Mouse (Mus musculus) kidney, adult 2 months (tissue): ENCODE data around the gene Tor1b. TPM values are rescaled to one million over a fixed set of nuclear protein-coding genes. Genes with fewer than 3 reads are reported as not detected.
A peak's percentile ranks its signal among the peaks of the same experiment; 100 is the strongest.
"Not testable (repeated sequence)": the region's sequence is repeated elsewhere in the genome, so short reads cannot be mapped to it uniquely, and the experiment has no call there.

Source experiments
- DNase-seq: peaks from one replicate; pipeline ENCODE4 v3.0.0; 2021
- H3K27ac ChIP-seq: fragments of 200-500 bp; 2 replicates; pipeline ENCODE4 v1.5.1; 2012; ENCODE audit warnings: low read depth, low read length, control low read depth, inconsistent platforms; ENCODE audit not compliant: insufficient read depth
- H3K27me3 ChIP-seq: fragments of 200-500 bp; replicated peaks from 2 replicates; pipeline ENCODE4 v1.6.1; 2012; ENCODE audit warnings: mild to moderate bottlenecking, moderate library complexity, low read length, inconsistent platforms; ENCODE audit not compliant: control insufficient read depth, insufficient read depth
- H3K36me3 ChIP-seq: fragments of 200-500 bp; 2 replicates; pipeline ENCODE4 v1.6.1; 2012; ENCODE audit warnings: mild to moderate bottlenecking, moderate library complexity, low read length, inconsistent platforms; ENCODE audit not compliant: control insufficient read depth, insufficient read depth
- H3K4me1 ChIP-seq: fragments of 200-500 bp; 2 replicates; pipeline ENCODE4 v1.6.1; 2011; ENCODE audit warnings: low read length; ENCODE audit not compliant: control insufficient read depth, insufficient read depth
- H3K4me3 ChIP-seq: fragments of 200-500 bp; 2 replicates; pipeline ENCODE4 v1.5.1; 2011; ENCODE audit warnings: mild to moderate bottlenecking, low read depth, low read length, control low read depth; ENCODE audit not compliant: insufficient read depth
- CTCF ChIP-seq: fragments of 200-500 bp; conservative IDR thresholded peaks from 2 replicates; pipeline ENCODE4 v1.5.1; 2011; ENCODE audit warnings: low read depth, mild to moderate bottlenecking, control low read depth, low read length, moderate library complexity, mixed read lengths; ENCODE audit not compliant: insufficient read depth, insufficient read length
- POLR2A ChIP-seq: fragments of 200-500 bp; IDR thresholded peaks from one replicate; pipeline ENCODE4 v1.6.1; 2011; ENCODE audit warnings: low read depth, low read length, control low read depth
- WGBS: fragments of 180-500 bp; shearing (Covaris S2); methylation state at CpG from one replicate; pipeline ENCODE4 v1.1.7; 2018; 5-methylcytosine and 5-hydroxymethylcytosine counted together
- polyA plus RNA-seq: library from polyadenylated mRNA; depleted of rRNA; stranded (reverse); fragments of >200 nt; gene quantifications from 2 replicates; pipeline ENCODE4 v1.2.3, GENCODE M21; 2012

Gene Tor1b
- polyA plus RNA-seq, 1 experiment: 22.4 TPM

DNA sequence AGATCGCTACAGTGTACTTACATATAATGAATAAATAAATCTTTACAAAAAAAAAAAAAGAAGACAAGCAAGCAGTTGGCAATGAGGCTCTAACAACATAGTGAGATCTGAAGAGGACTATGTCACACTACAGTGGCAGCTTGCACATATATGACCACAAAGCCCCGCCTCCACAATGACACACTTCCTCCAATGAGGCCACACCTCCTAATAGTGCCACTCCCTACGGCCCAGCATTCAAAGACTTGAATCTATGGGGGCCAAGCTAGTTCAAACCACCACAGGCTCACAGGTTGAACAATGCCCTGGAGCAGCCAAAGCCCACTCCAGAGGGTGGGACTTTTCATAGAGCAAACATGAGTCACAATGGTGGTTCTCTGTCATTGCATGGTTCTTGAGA lies 20.8 kb upstream of the Tor1b start:
- Histone ChIP-seq H3K27me3 (no peaks in the 10 kb centered on the region), H3K36me3 (no peaks in the 10 kb centered on the region), H3K27ac (no peak overlapping the region), H3K4me3 (no peak overlapping the region), H3K4me1 (peaks cover 8% of the 10 kb centered on the region; the same call in 1 of the 2 replicates)
- WGBS: 84% methylated on average over 3 of the region's 3 CpGs
- TF ChIP-seq POLR2A (no peak), CTCF (no peak)
- DNase-seq: no peak

DNA sequence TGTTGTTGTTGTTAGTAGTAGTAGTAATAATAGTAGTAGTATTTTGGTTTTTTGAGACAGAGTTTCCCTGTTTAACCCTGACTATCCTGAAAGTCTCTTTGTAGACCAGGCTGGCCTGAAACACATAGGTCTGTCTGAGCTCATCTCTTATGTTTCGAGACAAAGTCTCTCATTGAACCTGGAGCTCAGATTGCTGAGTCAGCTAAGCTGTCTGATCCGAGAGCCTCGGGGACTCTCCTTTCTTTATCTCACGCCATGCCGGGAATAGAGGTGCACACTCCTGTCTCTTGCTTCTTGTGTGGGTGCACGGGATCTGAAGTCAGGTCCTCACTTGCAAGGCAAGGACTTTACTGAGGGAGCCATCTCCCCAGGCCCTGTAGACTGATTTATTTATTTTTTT lies 19.7 kb upstream of the Tor1b start:
- DNase-seq: no peak
- no peak for TF ChIP-seq CTCF
- no peak for TF ChIP-seq POLR2A
- H3K4me3 ChIP-seq: no peak overlapping the region
- H3K27ac ChIP-seq: no peak overlapping the region
- H3K4me1 ChIP-seq: peaks cover 8% of the 10 kb centered on the region; the same call in 1 of the 2 replicates
- 81% methylated on average over 6 of the region's 6 CpGs for WGBS
- H3K36me3 ChIP-seq: no peaks in the 10 kb centered on the region
- no peaks in the 10 kb centered on the region for H3K27me3 ChIP-seq

DNA sequence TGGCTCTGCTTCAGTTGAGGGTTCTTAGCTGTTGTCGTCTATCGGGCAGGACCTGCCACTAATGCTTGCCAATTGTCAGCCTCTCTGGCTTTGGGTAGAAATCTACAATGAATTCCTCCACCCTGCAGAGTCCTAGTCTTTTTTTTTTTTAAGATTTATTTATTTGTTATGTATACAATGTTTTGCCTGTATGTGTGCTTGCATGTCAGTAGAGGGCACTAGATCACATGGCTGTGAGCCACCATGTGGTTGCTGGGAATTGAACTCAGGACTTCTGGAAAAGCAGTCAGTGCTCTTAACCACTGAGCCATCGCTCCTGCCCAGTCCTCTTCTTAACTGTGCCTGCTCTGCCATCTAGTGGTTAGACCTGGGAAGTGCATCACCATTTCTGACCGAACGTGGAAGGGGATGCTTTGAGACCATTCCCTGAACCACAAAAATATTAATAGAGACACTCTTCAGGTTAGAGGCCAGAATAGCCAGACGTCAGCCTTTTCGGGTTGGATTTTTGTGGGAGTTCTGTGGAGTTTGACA lies 18.8 kb upstream of the Tor1b start:
- Histone ChIP-seq H3K27me3 (no peaks in the 10 kb centered on the region), H3K4me3 (no peak overlapping the region), H3K4me1 (peaks cover 8% of the 10 kb centered on the region; the same call in 1 of the 2 replicates), H3K36me3 (no peaks in the 10 kb centered on the region), H3K27ac (no peak overlapping the region)
- TF ChIP-seq POLR2A: no peak
- TF ChIP-seq CTCF: peak; percentile 89
- WGBS: 21% methylated on average over 7 of the region's 7 CpGs
- peak; percentile 80 for DNase-seq

DNA sequence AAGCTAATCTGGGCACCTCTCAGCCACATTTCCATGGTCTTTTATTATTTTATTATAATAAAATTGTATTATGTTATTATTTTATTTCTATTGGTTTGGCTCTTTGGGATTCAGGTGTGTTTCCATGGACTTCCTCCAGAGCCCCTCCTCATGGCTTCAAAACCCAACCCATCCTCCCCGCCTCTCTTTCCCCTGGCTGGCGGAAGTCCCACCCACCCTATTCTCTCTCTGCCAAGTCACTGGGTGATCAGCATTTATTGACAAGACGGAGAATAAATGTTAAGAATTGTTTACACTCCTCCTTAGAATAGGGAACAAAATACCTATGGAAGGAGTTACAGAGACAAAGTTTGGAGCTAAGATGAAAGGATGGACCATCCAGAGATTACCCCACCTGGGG lies 16.0 kb upstream of the Tor1b start:
- Histone ChIP-seq H3K4me1 (no peaks in the 10 kb centered on the region), H3K36me3 (no peaks in the 10 kb centered on the region), H3K4me3 (no peak overlapping the region), H3K27ac (no peak overlapping the region), H3K27me3 (no peaks in the 10 kb centered on the region)
- TF ChIP-seq CTCF: no peak
- no peak for TF ChIP-seq POLR2A
- DNase-seq: no peak
- 76% methylated on average over 3 of the region's 3 CpGs for WGBS

DNA sequence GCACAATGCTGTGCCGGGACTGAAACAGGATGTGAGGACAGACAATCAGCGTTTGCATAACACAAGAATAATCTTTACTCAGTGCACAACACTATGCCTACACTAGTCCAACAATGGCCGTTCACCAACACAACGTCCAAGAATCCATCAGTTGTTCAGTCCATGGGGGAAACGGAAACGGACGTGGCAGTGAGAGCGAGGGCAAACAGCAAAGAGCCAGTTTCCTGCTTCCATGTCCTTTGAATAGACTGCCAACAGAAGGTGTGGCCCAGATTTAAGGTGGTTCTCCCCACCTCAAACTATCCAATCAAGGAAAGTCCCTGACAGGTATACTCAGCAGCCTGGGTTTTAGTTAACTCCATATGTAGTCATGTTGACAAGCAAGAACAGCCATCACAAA lies 15.0 kb upstream of the Tor1b start:
- Histone ChIP-seq H3K36me3 (no peaks in the 10 kb centered on the region), H3K4me1 (no peaks in the 10 kb centered on the region), H3K4me3 (no peak overlapping the region), H3K27me3 (no peaks in the 10 kb centered on the region), H3K27ac (no peak overlapping the region)
- no peak for TF ChIP-seq CTCF
- no peak for TF ChIP-seq POLR2A
- DNase-seq: no peak
- 72% methylated on average over 8 of the region's 8 CpGs for WGBS

DNA sequence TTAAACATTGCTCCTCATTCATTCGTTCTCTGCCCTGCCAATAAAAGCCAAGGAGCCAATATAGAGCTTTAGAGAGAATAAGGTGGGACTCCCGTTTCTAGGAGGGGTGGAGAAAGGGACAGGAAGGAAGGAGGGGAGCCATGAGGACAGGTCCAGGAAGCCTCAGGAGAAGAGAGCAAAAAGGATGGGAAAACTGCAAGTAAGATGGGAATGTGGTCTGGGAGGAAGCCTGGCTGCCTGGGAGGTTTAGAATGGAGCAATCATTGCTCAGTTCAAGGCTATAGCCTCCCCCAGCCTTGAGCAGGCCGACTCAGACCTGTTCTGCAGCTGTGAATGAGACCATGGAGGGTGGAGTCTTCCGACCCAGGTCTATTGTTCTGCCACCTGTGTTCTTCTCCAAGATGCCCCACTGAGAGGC lies 14.2 kb upstream of the Tor1b start:
- H3K4me1 ChIP-seq: no peaks in the 10 kb centered on the region
- no peaks in the 10 kb centered on the region for H3K36me3 ChIP-seq
- no peaks in the 10 kb centered on the region for H3K27me3 ChIP-seq
- H3K4me3 ChIP-seq: no peak overlapping the region
- DNase-seq: no peak
- H3K27ac ChIP-seq: no peak overlapping the region
- TF ChIP-seq POLR2A (no peak), CTCF (no peak)
- WGBS: 54% methylated on average over 4 of the region's 4 CpGs

DNA sequence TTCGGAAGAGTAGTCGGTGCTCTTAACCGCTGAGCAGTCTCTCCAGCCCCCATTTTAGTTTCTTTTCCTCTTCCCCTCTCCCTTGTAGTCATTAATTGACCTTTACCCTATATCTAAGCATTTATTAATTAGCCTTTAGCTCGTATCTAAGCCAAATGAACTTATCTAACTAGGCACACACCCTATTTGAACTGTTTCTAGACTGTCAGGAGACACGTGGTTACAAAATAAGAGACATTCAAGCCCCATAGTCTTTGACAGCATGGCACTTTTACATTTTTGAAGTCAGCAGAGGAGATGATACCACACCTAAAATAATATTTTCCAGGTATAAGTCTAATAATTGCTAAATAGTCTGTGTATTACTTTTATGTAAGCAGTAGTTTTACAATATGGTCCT lies 11.2 kb upstream of the Tor1b start:
- DNase-seq: no peak
- no peaks in the 10 kb centered on the region for H3K36me3 ChIP-seq
- TF ChIP-seq CTCF (no peak), POLR2A (no peak)
- 85% methylated on average over 5 of the region's 5 CpGs for WGBS
- H3K4me3 ChIP-seq: no peak overlapping the region
- H3K27me3 ChIP-seq: no peaks in the 10 kb centered on the region
- no peak overlapping the region for H3K27ac ChIP-seq
- H3K4me1 ChIP-seq: no peaks in the 10 kb centered on the region

DNA sequence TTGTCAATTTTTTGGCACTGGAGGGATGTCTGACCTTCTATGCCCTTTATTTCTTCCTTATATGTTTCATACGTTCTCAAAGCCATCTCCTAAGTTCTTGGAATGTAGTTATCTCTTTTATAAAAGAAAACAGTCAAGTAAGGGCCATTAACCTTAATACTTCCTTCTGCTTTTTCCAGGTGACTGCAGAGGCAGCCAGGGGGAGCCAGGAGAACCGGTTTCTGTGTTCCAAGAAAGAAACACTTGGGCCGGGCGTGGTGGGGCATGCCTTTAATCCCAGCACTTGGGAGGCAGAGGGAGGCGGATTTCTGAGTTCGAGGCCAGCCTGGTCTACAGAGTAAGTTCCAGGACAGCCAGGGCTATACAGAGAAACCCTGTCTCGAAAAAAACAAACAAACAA lies 10.6 kb upstream of the Tor1b start:
- H3K36me3 ChIP-seq, H3K4me3 ChIP-seq, H3K27me3 ChIP-seq, DNase-seq, H3K4me1 ChIP-seq, H3K27ac ChIP-seq: not testable (repeated sequence)
- WGBS: 35% methylated on average over 7 of the region's 7 CpGs
